Mouse (Mus musculus) adrenal gland, adult 18-20 months (tissue): ENCODE measurements around the gene Ccser1. TPM values are rescaled to one million over a fixed set of nuclear protein-coding genes. Genes with fewer than 3 reads are reported as not detected.
"Not testable (repeated sequence)": the region's sequence is repeated elsewhere in the genome, so short reads cannot be mapped to it uniquely, and the experiment has no call there.

Source experiments
- DNase-seq, 2 experiments: peaks; one replicate each; pipeline ENCODE4 v3.0.0; 2021 to 2022; ENCODE audit warnings: low spot score in 2 of 2
- total RNA-seq, 2 experiments: library from RNA; stranded (reverse); gene quantifications; 1 replicate in 1 of 2; 2 replicates in 1 of 2; pipeline ENCODE4 v1.2.3; 2021

The Ccser1 gene
- total RNA-seq, 2 experiments from 2014 or later: 2.1 to 2.7 TPM

GRCm38 (mm10) chr6:61953703-61954102, 773.6 kb downstream of the Ccser1 start:
- DNase-seq: no peak

- no peak for DNase-seq
These were observed 796.8 kb downstream of the Ccser1 start for GRCm38 (mm10) chr6:61976878-61977277.

DNA sequence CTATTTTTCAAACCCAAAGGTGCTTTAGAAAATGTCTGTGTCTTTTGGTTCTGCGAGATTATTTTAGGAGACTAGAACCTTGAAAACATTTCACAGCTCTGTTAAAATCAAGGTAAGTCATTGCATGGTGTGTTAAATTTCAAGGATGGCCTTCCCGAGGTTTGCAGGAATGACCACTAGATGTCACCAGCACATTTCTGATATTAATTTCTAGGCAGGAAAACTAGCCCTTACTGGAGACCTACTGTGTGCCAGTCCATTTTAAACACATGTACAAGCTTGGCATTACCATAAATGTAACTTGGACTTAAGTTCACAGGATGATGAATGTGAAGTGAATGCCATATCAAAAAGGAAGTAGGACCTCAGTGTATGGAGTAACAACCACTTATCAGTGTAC, 798.3 kb downstream of the Ccser1 start:
- no peak for DNase-seq

DNA sequence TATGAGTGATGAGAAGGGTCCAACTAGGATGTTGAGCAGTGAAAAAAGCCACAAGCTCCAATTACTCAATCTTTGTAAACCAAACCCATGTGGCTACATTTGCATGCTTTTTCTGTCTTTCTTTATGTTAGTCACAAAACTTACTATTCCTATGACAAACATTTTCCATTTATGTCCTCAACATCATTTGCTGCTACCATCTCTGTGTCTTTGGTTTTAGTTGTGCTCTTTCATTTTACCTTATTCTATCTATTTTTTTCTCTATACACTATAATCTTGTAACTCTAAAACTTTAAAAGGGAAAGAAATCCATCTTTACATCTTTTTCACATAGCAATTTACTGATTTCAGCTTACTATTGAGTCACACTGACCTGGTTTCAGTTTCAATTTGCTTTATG, 834.2 kb downstream of the Ccser1 start:
- no peak for DNase-seq

DNA sequence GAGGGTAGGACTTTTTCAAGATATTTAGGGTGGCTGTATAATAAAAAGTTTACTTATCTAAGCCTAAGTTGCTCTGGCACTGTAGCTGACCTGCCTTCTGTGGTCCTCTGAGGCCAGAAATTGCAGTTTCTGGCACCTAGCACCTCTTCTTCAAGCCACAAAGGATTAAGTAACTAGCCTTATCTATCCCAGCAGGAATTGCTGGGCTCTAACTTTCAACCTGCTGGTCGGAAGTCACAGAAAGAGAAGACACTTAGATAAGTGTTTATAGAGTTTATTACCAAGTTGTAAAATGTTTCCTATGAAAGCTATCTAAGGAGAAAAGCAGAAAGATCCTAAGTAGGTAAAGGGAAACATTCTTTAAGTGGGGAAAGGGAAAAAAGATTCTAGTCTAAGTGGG, 864.3 kb downstream of the Ccser1 start:
- no peak for DNase-seq

- DNase-seq: not testable (repeated sequence)
These were observed 864.9 kb downstream of the Ccser1 start for GRCm38 (mm10) chr6:62045042-62045441.

GRCm38 (mm10) chr6:62055276-62055675, 875.2 kb downstream of the Ccser1 start:
- DNase-seq: no peak

DNA sequence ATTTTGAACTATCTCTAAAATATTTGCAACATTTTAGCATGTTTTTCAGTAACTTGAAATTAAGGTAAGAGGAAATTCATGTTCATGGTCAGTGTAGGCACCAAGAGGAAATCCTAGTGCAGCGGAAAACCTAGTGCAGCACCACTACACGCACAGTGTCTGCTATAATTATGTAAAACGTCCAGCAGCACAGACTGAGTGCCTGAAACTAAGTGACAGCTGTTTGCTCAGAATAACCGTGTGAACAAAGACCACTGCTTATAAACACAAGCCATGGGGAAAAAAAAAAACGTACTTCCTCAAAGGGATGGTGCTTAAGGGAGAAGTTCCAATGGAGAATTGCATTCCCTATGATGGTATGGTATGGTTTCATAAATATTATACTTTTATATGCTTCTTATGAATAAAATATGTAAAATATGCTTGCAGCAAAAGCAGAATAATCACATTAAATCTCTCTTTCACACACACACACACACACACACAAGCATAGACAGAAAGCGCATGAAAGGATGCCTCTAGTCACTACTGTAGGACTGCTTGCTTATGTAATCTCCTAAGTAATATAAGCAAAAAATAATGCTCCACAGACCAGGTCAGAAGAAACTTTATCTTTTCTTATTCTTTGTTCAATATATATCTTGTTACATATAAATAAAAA, 886.4 kb downstream of the Ccser1 start:
- no peak for DNase-seq

DNA sequence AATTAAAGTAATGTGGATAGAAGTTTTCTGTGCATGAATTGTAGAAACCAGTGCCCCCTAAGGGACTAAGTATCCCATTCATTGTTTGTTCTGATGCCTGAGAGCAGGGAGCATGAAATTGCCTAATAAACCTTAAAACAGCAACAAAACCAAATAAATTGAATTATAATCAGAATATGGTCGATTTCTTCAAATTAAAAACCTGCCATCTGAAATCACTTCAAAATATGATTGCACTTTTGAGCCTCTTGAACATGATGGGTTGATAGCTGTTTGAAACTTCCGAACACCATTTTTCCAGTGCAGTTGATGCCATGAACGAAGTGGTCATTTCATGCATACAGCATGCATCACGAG, 886.9 kb downstream of the Ccser1 start:
- no peak for DNase-seq

GRCm38 (mm10) chr6:62105464-62105863, 925.3 kb downstream of the Ccser1 start:
- no peak for DNase-seq

GRCm38 (mm10) chr6:62132531-62132930, 952.4 kb downstream of the Ccser1 start:
- no peak for DNase-seq

- no peak for DNase-seq
These were observed 980.2 kb downstream of the Ccser1 start for GRCm38 (mm10) chr6:62160320-62160719.

GRCm38 (mm10) chr6:62162596-62162995, 982.5 kb downstream of the Ccser1 start:
- no peak for DNase-seq

DNA sequence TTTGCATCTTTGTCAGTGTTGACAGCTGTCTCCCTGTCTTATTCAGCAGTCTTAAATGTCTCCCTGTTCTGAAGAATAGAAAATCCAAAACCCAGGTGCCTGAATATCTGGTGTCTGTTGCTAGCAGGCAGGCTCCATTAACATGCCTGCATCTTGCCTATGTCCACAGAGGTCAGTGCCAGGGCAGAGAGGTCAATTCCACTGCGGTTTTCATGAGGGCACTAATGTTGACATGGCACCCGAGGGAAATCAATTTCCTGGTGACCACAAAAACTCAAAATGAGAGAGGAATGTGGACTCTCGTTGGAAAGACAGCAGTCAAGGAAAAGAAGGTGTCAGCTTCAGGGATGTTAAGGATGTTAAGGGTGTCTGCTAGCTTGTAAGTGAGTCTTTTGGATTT, 983.7 kb downstream of the Ccser1 start:
- no peak for DNase-seq

- no peak for DNase-seq
These were observed 1016.5 kb downstream of the Ccser1 start for GRCm38 (mm10) chr6:62196496-62197188.

GRCm38 (mm10) chr6:62198768-62199167, 1018.6 kb downstream of the Ccser1 start:
- DNase-seq: no peak

DNA sequence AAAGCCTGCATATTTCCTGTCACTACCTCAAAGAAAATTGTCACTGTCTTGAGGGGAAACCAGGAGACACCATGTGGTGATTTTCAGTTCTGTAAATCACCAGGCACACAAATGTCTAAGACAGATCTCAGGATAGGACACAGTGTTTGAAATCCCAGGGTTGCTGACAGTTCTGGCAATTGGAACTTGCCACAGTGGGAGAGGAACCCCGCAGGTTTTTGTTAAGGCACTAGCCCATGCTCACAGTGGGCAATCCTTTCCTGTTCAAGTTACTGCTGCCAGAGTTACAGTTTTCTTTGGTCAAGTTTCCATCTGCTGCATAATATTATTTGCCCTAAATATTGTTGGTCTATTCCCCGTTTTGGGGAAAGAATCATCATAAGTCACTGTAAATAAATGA, 1024.9 kb downstream of the Ccser1 start:
- no peak for DNase-seq

DNA sequence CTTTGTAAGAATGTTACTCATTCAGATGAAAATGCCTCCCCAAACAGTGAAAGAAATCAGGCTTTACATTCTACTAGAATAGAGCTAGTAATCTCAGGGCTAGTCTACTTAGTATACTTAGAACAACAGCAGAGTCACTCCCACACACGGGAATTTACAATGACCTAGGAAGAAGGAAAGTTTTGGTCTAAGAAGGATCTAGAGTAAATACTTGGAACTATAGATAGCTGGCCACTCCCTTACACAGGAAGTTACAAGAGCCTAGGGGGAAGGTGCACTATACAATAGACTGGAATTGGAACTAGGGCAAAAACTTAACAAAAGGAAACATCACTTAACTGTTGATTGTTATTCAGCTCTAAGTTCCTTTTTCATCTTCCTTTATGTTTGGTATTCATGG, 1041.7 kb downstream of the Ccser1 start:
- DNase-seq: no peak

DNA sequence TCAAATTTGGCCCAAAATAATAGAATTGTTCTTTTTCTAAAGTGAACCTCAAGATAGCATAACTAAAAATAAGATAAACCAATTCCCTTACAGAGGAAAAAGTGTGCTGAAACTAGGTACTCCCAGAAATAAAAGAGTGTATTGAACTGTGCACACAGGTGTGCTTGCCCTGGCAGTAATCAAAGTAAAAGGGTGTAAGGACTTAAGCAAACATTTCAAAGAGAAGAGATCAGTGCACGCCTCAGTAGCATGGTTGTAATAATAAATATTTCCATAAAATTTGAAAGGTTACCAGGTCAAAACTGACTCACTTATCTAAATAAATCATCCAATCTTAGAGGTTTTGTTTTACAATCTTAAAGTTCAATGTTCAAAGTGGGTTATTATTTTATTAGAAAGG, 1083.8 kb downstream of the Ccser1 start:
- no peak for DNase-seq

GRCm38 (mm10) chr6:62264525-62264924, 1084.4 kb downstream of the Ccser1 start:
- no peak for DNase-seq

DNA sequence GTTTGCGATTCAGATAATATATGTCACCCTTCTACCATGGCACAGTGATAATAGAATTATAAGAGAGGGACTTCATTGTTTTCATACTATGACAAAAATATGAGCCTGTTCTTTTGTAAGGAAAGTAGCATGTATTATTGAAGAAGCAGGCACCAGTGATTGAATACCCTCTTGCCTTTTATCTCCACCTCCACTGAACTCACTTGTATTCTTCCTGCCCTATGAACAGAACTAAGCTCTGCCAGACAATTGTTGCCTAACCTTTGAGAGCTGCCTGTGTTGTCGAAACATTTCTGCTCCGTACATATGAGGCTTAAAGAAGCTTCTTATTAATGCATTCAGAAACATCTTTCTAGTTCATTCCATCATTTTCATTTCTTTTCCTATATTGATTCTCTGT, 1101.1 kb downstream of the Ccser1 start:
- no peak for DNase-seq

DNA sequence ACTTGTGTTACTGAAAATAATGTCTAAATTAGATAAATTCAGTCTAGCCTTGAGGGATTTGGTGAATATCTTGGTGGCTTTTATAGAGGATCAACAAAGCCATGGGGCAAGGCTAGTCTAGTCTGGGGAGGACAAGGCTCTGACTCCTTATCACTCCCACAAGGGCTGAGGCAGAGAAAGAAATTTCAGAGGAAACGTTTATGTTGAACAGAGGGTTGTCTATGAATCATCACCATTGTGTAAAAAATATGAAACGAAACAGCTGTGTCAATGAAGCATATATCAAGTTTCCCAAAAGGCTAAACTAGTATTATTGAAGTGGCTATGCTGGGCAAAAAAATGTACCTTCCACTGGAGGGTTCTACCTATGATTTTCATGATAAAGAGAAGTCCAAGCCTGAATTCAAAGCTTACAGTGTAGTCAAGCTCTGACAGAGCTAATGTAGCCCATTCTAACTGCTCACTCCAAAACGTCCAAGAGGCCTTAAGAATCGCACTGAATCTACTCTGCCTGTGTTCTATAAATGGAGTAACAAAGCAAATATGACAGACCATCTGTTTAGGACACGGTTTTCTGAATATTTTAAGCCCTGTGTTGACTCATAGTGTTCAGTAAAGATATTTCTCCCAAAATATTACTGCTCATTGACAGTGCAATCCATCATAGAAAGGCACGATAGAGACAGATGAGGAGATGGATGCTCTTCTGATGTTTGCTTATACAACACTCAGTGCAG, 1121.6 kb downstream of the Ccser1 start:
- no peak for DNase-seq
